ENCODE assay signal across 20 mouse cellular contexts in genomic region chr10:99255830-99256570, GRCm38 (mm10). TPM values are rescaled to one million over a fixed set of nuclear protein-coding genes. Genes with fewer than 3 reads are reported as not detected.
A peak's percentile ranks its signal among the peaks of the same experiment; 100 is the strongest.
DNase-seq lines count a peak whose midpoint lies in the region; ATAC-seq and TF ChIP-seq lines count a peak whose summit lies in the region.
"Had no signal": no experiment of that assay in that cellular context is flagged by ENCODE, and none has a peak within 500 bp of the region (broad histone marks: within the 10 kb centered on the region; RNA-seq: fewer than 3 reads in every experiment).

No protein-coding gene starts in this region.

- TF ChIP-seq CTCF in kidney, postnatal 0 days (IDR thresholded peaks at IDR 0.05; ENCODE audit: low read depth) = no peak

- no peak overlapping the region for H3K9ac ChIP-seq in intestine, embryonic 16.5 days (ENCODE audit: low read depth, low read length)
- H3K9ac ChIP-seq in kidney, postnatal 0 days (ENCODE audit: low read depth, low read length) = no peak overlapping the region
- no peak overlapping the region for H3K9ac ChIP-seq in liver, embryonic 16.5 days (ENCODE audit: low read depth, low read length)
- H3K9ac ChIP-seq: heart, embryonic 15.5 days; hindbrain, embryonic 15.5 days; limb, embryonic 15.5 days; midbrain, embryonic 15.5 days; neural tube, embryonic 15.5 days had no signal

- H3K36me3 ChIP-seq in intestine, embryonic 16.5 days (ENCODE audit: control insufficient read depth, insufficient read depth, low read length) = no peaks in the 10 kb centered on the region
- H3K36me3 ChIP-seq in kidney, postnatal 0 days (ENCODE audit: insufficient read depth, low read length) = no peaks in the 10 kb centered on the region
- H3K36me3 ChIP-seq in liver, embryonic 16.5 days (ENCODE audit: control insufficient read depth, insufficient read depth) = no peaks in the 10 kb centered on the region
- H3K36me3 ChIP-seq: heart, embryonic 15.5 days; hindbrain, embryonic 15.5 days; limb, embryonic 15.5 days; midbrain, embryonic 15.5 days; neural tube, embryonic 15.5 days had no signal

- 72% methylated on average over 10 of the region's 10 CpGs for WGBS in intestine, embryonic 16.5 days
- 45% methylated on average over 10 of the region's 10 CpGs for WGBS in kidney, postnatal 0 days
- WGBS in liver, embryonic 16.5 days (ENCODE audit: insufficient replicate concordance) = 56% methylated on average over 10 of the region's 10 CpGs

- no peak overlapping the region for H3K27ac ChIP-seq in intestine, embryonic 16.5 days (ENCODE audit: low read length)
- peak overlapping the region; percentile 56; the same call in 1 of the 2 replicates for H3K27ac ChIP-seq in kidney, postnatal 0 days
- peak overlapping the region; percentile 66 for H3K27ac ChIP-seq in liver, embryonic 16.5 days (ENCODE audit: low read length)
- H3K27ac ChIP-seq: heart, adult 2 months; heart, embryonic 15.5 days; hindbrain, embryonic 15.5 days; limb, embryonic 15.5 days; midbrain, embryonic 15.5 days; neural tube, embryonic 15.5 days had no signal

- H3K9me3 ChIP-seq in intestine, embryonic 16.5 days (ENCODE audit: control insufficient read depth, low read length) = no peaks in the 10 kb centered on the region
- H3K9me3 ChIP-seq in kidney, postnatal 0 days (replicated peaks; ENCODE audit: low read length) = no peaks in the 10 kb centered on the region
- H3K9me3 ChIP-seq in liver, embryonic 16.5 days (replicated peaks; ENCODE audit: control insufficient read depth, low read length) = no peaks in the 10 kb centered on the region
- H3K9me3 ChIP-seq: heart, embryonic 15.5 days; hindbrain, embryonic 15.5 days; limb, embryonic 15.5 days; megakaryocyte, embryonic 14.5 days; midbrain, embryonic 15.5 days; neural tube, embryonic 15.5 days had no signal

- H3K4me2 ChIP-seq in intestine, embryonic 16.5 days (ENCODE audit: low read depth, low read length) = no peak overlapping the region
- no peak overlapping the region for H3K4me2 ChIP-seq in kidney, postnatal 0 days (ENCODE audit: low read length)
- no peak overlapping the region for H3K4me2 ChIP-seq in liver, embryonic 16.5 days (ENCODE audit: low read depth, low read length)
- H3K4me2 ChIP-seq: heart, embryonic 15.5 days; hindbrain, embryonic 15.5 days; limb, embryonic 15.5 days; midbrain, embryonic 15.5 days; neural tube, embryonic 15.5 days had no signal

- H3K27me3 ChIP-seq in intestine, embryonic 16.5 days (replicated peaks; ENCODE audit: control insufficient read depth, insufficient read depth, low read length) = no peaks in the 10 kb centered on the region
- no peaks in the 10 kb centered on the region for H3K27me3 ChIP-seq in kidney, postnatal 0 days (ENCODE audit: insufficient read depth, low read length)
- peaks cover 2% of the 10 kb centered on the region for H3K27me3 ChIP-seq in liver, embryonic 16.5 days (ENCODE audit: control insufficient read depth, insufficient read depth, low read depth, low read length)
- H3K27me3 ChIP-seq: heart, embryonic 15.5 days; hindbrain, embryonic 15.5 days; limb, embryonic 15.5 days; midbrain, embryonic 15.5 days; neural tube, embryonic 15.5 days had no signal

- H3K4me1 ChIP-seq in intestine, embryonic 16.5 days (ENCODE audit: control insufficient read depth, insufficient read depth, low read length) = peaks cover 4% of the 10 kb centered on the region; the same call in 1 of the 2 replicates
- H3K4me1 ChIP-seq in kidney, postnatal 0 days (replicated peaks; ENCODE audit: insufficient read depth, low read length) = peaks cover 7% of the 10 kb centered on the region; the same call in 1 of the 2 replicates
- H3K4me1 ChIP-seq in liver, embryonic 16.5 days (ENCODE audit: control insufficient read depth, low read depth, low read length) = no peaks in the 10 kb centered on the region; the same call in 1 of the 2 replicates

- peak; percentile 31 for ATAC-seq in intestine, embryonic 16.5 days
- peak; percentile 68; the same call in 1 of the 2 replicates for ATAC-seq in kidney, postnatal 0 days (replicated peaks; ENCODE audit: low FRiP score, low read depth)
- peak; percentile 88 for ATAC-seq in liver, embryonic 16.5 days (ENCODE audit: low read depth)
- ATAC-seq: forebrain, embryonic 14.5 days; midbrain, embryonic 15.5 days had no signal

- no peak overlapping the region for H3K4me3 ChIP-seq in intestine, embryonic 16.5 days (ENCODE audit: low read length)
- no peak overlapping the region for H3K4me3 ChIP-seq in kidney, postnatal 0 days (replicated peaks; ENCODE audit: low read depth, low read length)
- no peak overlapping the region for H3K4me3 ChIP-seq in liver, embryonic 16.5 days (ENCODE audit: low read depth, low read length)
- H3K4me3 ChIP-seq: heart, adult 2 months; heart, embryonic 15.5 days; hindbrain, embryonic 15.5 days; limb, embryonic 15.5 days; megakaryocyte, embryonic 14.5 days; midbrain, embryonic 15.5 days; myocyte; neural tube, embryonic 15.5 days had no signal

- peak; percentile 71 for DNase-seq in kidney, adult 18-20 months
- no peak for DNase-seq in kidney, postnatal 0 days (ENCODE audit: low spot score)
- no peak for DNase-seq in frontal cortex, postnatal 25 days (ENCODE audit: low spot score in 2 of 2)
- DNase-seq in frontal cortex, adult 2 months (ENCODE audit: extremely low spot score in 1 of 2, low spot score in 1 of 2) = no peak
- no peak for DNase-seq in layer of hippocampus, postnatal 36 days
- DNase-seq: cerebellum, adult 2 months; cerebellum, postnatal 36 days; gastrocnemius, postnatal 25 days; heart, adult 2 months; heart, postnatal 4 days had no signal

RNA-seq across cellular contexts. Expression of gene Dusp6, which starts 7.0 kb away (rescaled TPM):
- 37.2 and 37.5 TPM in 2 replicates for polyA plus RNA-seq in intestine, embryonic 16.5 days (2015; fragmentation: Nextera tagmentation; extraction: Ambion mirVana)
- 70.2 and 73.4 TPM in 2 replicates for polyA plus RNA-seq in kidney, postnatal 0 days (2015; fragmentation: Nextera tagmentation; extraction: Ambion mirVana)
- 25.1 and 29.0 TPM in 2 replicates for polyA plus RNA-seq in liver, embryonic 16.5 days (2015; fragmentation: Nextera tagmentation; extraction: Ambion mirVana)
- polyA plus RNA-seq in frontal cortex, adult 2 months (2012; rRNA removed) = 50.5 and 60.8 TPM in 2 replicates
- 10 to 100 TPM; 83.1 to 84.7 TPM for total RNA-seq in layer of hippocampus, postnatal 36 days (2021)

Comparison
In these comparisons a context has a peak if more than half of its experiments do, and no peak if none do; other contexts are left out.
1. ATAC-seq: peak in every context shown above with its lines; median percentile 88 in liver, embryonic 16.5 days; 68 in kidney, postnatal 0 days; 31 in intestine, embryonic 16.5 days.